Mouse (Mus musculus): ENCODE measurements around the gene Nrde2. TPM values are rescaled to one million over a fixed set of nuclear protein-coding genes. Genes with fewer than 3 reads are reported as not detected.
"Not testable (repeated sequence)": the region's sequence is repeated elsewhere in the genome, so short reads cannot be mapped to it uniquely, and the experiment has no call there.

Gene Nrde2
- total RNA-seq (2021), result 10 to 100 TPM; 14.4 to 14.8 TPM

- peak; percentile 88 for DNase-seq
Measured at GRCm38 (mm10) chr12:100159261-100159975, at the start of gene Nrde2. Nrde2 (minus strand) TSS chr12:100159653.

GRCm38 (mm10) chr12:100206926-100207325 lies 47.5 kb upstream of the Nrde2 start:
- no peak for DNase-seq

GRCm38 (mm10) chr12:100206521-100206920 lies 47.1 kb upstream of the Nrde2 start:
- no peak for DNase-seq

GRCm38 (mm10) chr12:100205156-100205555 lies 45.7 kb upstream of the Nrde2 start:
- DNase-seq, result no peak

GRCm38 (mm10) chr12:100203759-100204158 lies 44.3 kb upstream of the Nrde2 start:
- no peak for DNase-seq

- peak; percentile 96 for DNase-seq
Measured at GRCm38 (mm10) chr12:100201838-100202237, 42.4 kb upstream of the Nrde2 start.

- no peak for DNase-seq
Measured at GRCm38 (mm10) chr12:100201363-100201711, 41.9 kb upstream of the Nrde2 start.

- DNase-seq, result no peak
Measured at GRCm38 (mm10) chr12:100200645-100201362, 41.4 kb upstream of the Nrde2 start.

- DNase-seq, result peak; percentile 77
Measured at GRCm38 (mm10) chr12:100199891-100200644, 40.6 kb upstream of the Nrde2 start.

GRCm38 (mm10) chr12:100198967-100199660 lies 39.7 kb upstream of the Nrde2 start, which contains the start of gene Calm1:
Calm1 (plus strand) TSS chr12:100199435.
- peak; percentile 96 for DNase-seq

- no peak for DNase-seq
Measured at GRCm38 (mm10) chr12:100196786-100197185, 37.3 kb upstream of the Nrde2 start.

- no peak for DNase-seq
Measured at GRCm38 (mm10) chr12:100194181-100194580, 34.7 kb upstream of the Nrde2 start.

GRCm38 (mm10) chr12:100190802-100191201 lies 31.3 kb upstream of the Nrde2 start:
- no peak for DNase-seq

- DNase-seq, result peak; percentile 52
Measured at GRCm38 (mm10) chr12:100187756-100188430, 28.4 kb upstream of the Nrde2 start.

GRCm38 (mm10) chr12:100187013-100187755 lies 27.7 kb upstream of the Nrde2 start:
- DNase-seq, result peak; percentile 99

- no peak for DNase-seq
Measured at GRCm38 (mm10) chr12:100186376-100186775, 26.9 kb upstream of the Nrde2 start.

GRCm38 (mm10) chr12:100185897-100186296 lies 26.4 kb upstream of the Nrde2 start:
- DNase-seq, result no peak

- DNase-seq, result not testable (repeated sequence)
Measured at GRCm38 (mm10) chr12:100184976-100185375, 25.5 kb upstream of the Nrde2 start.

GRCm38 (mm10) chr12:100183970-100184369 lies 24.5 kb upstream of the Nrde2 start:
- no peak for DNase-seq

- no peak for DNase-seq
Measured at GRCm38 (mm10) chr12:100182676-100183075, 23.2 kb upstream of the Nrde2 start.

GRCm38 (mm10) chr12:100180802-100181201 lies 21.3 kb upstream of the Nrde2 start:
- no peak for DNase-seq

Data from heart, postnatal 4 days (tissue).